In genomic region chr4:142414874-142415273, GRCm38 (mm10) we compare ENCODE assay signal across 22 mouse cellular contexts.
DNase-seq lines count a peak whose midpoint lies in the region; ATAC-seq and TF ChIP-seq lines count a peak whose summit lies in the region.
"Had no signal": no experiment of that assay in that cellular context is flagged by ENCODE, and none has a peak within 500 bp of the region (broad histone marks: within the 10 kb centered on the region; RNA-seq: fewer than 3 reads in every experiment).

No protein-coding gene starts in this region.

- intact Hi-C loops in heart, adult 2 months (cut with DNase I), result no loop called here

- no peak overlapping the region for H3K4me3 ChIP-seq in hindbrain, embryonic 14.5 days (replicated peaks; ENCODE audit: low read length)
- H3K4me3 ChIP-seq in hindbrain, embryonic 12.5 days, result no peak overlapping the region
- H3K4me3 ChIP-seq in midbrain, postnatal 0 days (ENCODE audit: low read depth, low read length), result no peak overlapping the region
- H3K4me3 ChIP-seq in midbrain, embryonic 10.5 days, result no peak overlapping the region
- no peak overlapping the region for H3K4me3 ChIP-seq in heart, adult 2 months
- H3K4me3 ChIP-seq: embryonic facial prominence, embryonic 15.5 days; forebrain, embryonic 10.5 days; heart, embryonic 12.5 days; intestine, embryonic 15.5 days; limb, embryonic 13.5 days had no signal

- peak; percentile 62 for TF ChIP-seq CTCF in midbrain, postnatal 0 days (IDR thresholded peaks at IDR 0.05)
- no peak for TF ChIP-seq CTCF in heart, adult 2 months (IDR thresholded peaks at IDR 0.05)

- peaks cover 19% of the 10 kb centered on the region for H3K4me1 ChIP-seq in hindbrain, embryonic 14.5 days (replicated peaks; ENCODE audit: control insufficient read depth, insufficient read depth, low read length)
- H3K4me1 ChIP-seq in hindbrain, embryonic 12.5 days, result peaks cover 18% of the 10 kb centered on the region
- peaks cover 7% of the 10 kb centered on the region; the same call in 1 of the 2 replicates for H3K4me1 ChIP-seq in midbrain, postnatal 0 days (ENCODE audit: insufficient read depth, low read length)
- H3K4me1 ChIP-seq in midbrain, embryonic 10.5 days, result peaks cover 11% of the 10 kb centered on the region; the same call in 1 of the 2 replicates
- H3K4me1 ChIP-seq in heart, adult 2 months (ENCODE audit: control insufficient read depth, insufficient read depth, low read length), result no peaks in the 10 kb centered on the region
- H3K4me1 ChIP-seq: heart, embryonic 12.5 days had no signal

- TF ChIP-seq EP300 in heart, adult 2 months (IDR thresholded peaks at IDR 0.05; ENCODE audit: insufficient read depth, low read depth, low read length), result no peak

- H3K9me3 ChIP-seq in hindbrain, embryonic 14.5 days (ENCODE audit: control insufficient read depth, low read length), result no peaks in the 10 kb centered on the region
- H3K9me3 ChIP-seq in hindbrain, embryonic 12.5 days (replicated peaks), result no peaks in the 10 kb centered on the region
- H3K9me3 ChIP-seq in midbrain, postnatal 0 days (ENCODE audit: low read length), result no peaks in the 10 kb centered on the region
- no peaks in the 10 kb centered on the region for H3K9me3 ChIP-seq in midbrain, embryonic 10.5 days (replicated peaks)
- H3K9me3 ChIP-seq: embryonic facial prominence, embryonic 15.5 days; forebrain, embryonic 10.5 days; heart, embryonic 12.5 days; intestine, embryonic 15.5 days; limb, embryonic 13.5 days had no signal

- no peaks in the 10 kb centered on the region for H3K79me2 ChIP-seq in heart, adult 2 months (replicated peaks; ENCODE audit: control insufficient read depth, insufficient read depth, low read length)

- H3K27ac ChIP-seq in hindbrain, embryonic 14.5 days, result no peak overlapping the region
- H3K27ac ChIP-seq in hindbrain, embryonic 12.5 days, result no peak overlapping the region
- H3K27ac ChIP-seq in midbrain, postnatal 0 days (ENCODE audit: low read depth, low read length), result no peak overlapping the region
- no peak overlapping the region for H3K27ac ChIP-seq in midbrain, embryonic 10.5 days (replicated peaks)
- H3K27ac ChIP-seq in heart, adult 2 months, result no peak overlapping the region
- H3K27ac ChIP-seq: embryonic facial prominence, embryonic 15.5 days; forebrain, embryonic 10.5 days; intestine, embryonic 15.5 days; limb, embryonic 13.5 days; liver, embryonic 14.5 days had no signal

- no peaks in the 10 kb centered on the region for H3K27me3 ChIP-seq in hindbrain, embryonic 14.5 days (ENCODE audit: control insufficient read depth, insufficient read depth, low read length)
- no peaks in the 10 kb centered on the region for H3K27me3 ChIP-seq in hindbrain, embryonic 12.5 days
- no peaks in the 10 kb centered on the region for H3K27me3 ChIP-seq in midbrain, postnatal 0 days (ENCODE audit: insufficient read depth, low read length)
- H3K27me3 ChIP-seq in midbrain, embryonic 10.5 days (ENCODE audit: low read depth, poor library complexity, severe bottlenecking), result no peaks in the 10 kb centered on the region
- H3K27me3 ChIP-seq in heart, adult 2 months (ENCODE audit: control insufficient read depth, insufficient read depth, low read length), result no peaks in the 10 kb centered on the region
- H3K27me3 ChIP-seq: CH12.LX; embryonic facial prominence, embryonic 15.5 days; heart, embryonic 12.5 days; intestine, embryonic 15.5 days; limb, embryonic 13.5 days had no signal

- no peak for TF ChIP-seq POLR2A in heart, adult 2 months (IDR thresholded peaks at IDR 0.05; ENCODE audit: insufficient read depth, low read depth, low read length)

- no peaks in the 10 kb centered on the region for H3K36me3 ChIP-seq in hindbrain, embryonic 14.5 days (replicated peaks; ENCODE audit: control insufficient read depth, insufficient read depth)
- no peaks in the 10 kb centered on the region for H3K36me3 ChIP-seq in hindbrain, embryonic 12.5 days
- no peaks in the 10 kb centered on the region for H3K36me3 ChIP-seq in midbrain, postnatal 0 days (ENCODE audit: insufficient read depth, low read length)
- peaks cover 4% of the 10 kb centered on the region; the same call in 1 of the 2 replicates for H3K36me3 ChIP-seq in midbrain, embryonic 10.5 days
- H3K36me3 ChIP-seq in heart, adult 2 months (ENCODE audit: control insufficient read depth, insufficient read depth, low read length), result no peaks in the 10 kb centered on the region
- H3K36me3 ChIP-seq: embryonic facial prominence, embryonic 15.5 days; forebrain, embryonic 10.5 days; heart, embryonic 12.5 days; intestine, embryonic 15.5 days; limb, embryonic 13.5 days had no signal

- ATAC-seq in hindbrain, embryonic 14.5 days (ENCODE audit: low FRiP score), result no peak
- ATAC-seq in hindbrain, embryonic 12.5 days (ENCODE audit: low FRiP score), result no peak
- ATAC-seq in midbrain, postnatal 0 days (ENCODE audit: low FRiP score), result no peak
- ATAC-seq: intestine, embryonic 15.5 days had no signal

- 73% methylated on average over 5 of the region's 5 CpGs for WGBS in hindbrain, embryonic 14.5 days
- 71% methylated on average over 5 of the region's 5 CpGs for WGBS in hindbrain, embryonic 12.5 days
- WGBS in midbrain, postnatal 0 days, result 73% methylated on average over 5 of the region's 5 CpGs
- WGBS in midbrain, embryonic 10.5 days, result 65% methylated on average over 5 of the region's 5 CpGs
- 76% methylated on average over 5 of the region's 5 CpGs for WGBS in heart, adult 2 months

- no peak overlapping the region for H3K4me2 ChIP-seq in hindbrain, embryonic 14.5 days (replicated peaks)
- H3K4me2 ChIP-seq in hindbrain, embryonic 12.5 days (replicated peaks), result no peak overlapping the region
- H3K4me2 ChIP-seq in midbrain, postnatal 0 days (ENCODE audit: low read depth, low read length, poor library complexity, severe bottlenecking), result no peak overlapping the region
- H3K4me2 ChIP-seq: embryonic facial prominence, embryonic 15.5 days; heart, embryonic 12.5 days; intestine, embryonic 15.5 days; limb, embryonic 13.5 days had no signal

- DNase-seq in adrenal gland, postnatal 14 days, result peak; percentile 36
- DNase-seq in adrenal gland, adult 8-10 months, result no peak
- peak; percentile 46 for DNase-seq in hindbrain, embryonic 14.5 days (ENCODE audit: low spot score)
- peak; percentile 56 for DNase-seq in midbrain, postnatal 0 days (ENCODE audit: low spot score)
- no peak for DNase-seq in midbrain, embryonic 10.5 days (ENCODE audit: low spot score)
- no peak for DNase-seq in testis, postnatal 14 days (ENCODE audit: low spot score)
- DNase-seq in heart, adult 2 months, result no peak
- DNase-seq: cerebellum, adult 18-20 months; cerebellum, postnatal 36 days; gastrocnemius, postnatal 36 days; heart, postnatal 36 days; kidney, postnatal 10 days; lung, postnatal 14 days; right cerebral cortex, postnatal 4 days had no signal

- H3K9ac ChIP-seq in hindbrain, embryonic 14.5 days, result no peak overlapping the region
- H3K9ac ChIP-seq in hindbrain, embryonic 12.5 days, result no peak overlapping the region
- no peak overlapping the region for H3K9ac ChIP-seq in midbrain, postnatal 0 days (replicated peaks; ENCODE audit: low read length, poor library complexity, severe bottlenecking)
- no peak overlapping the region for H3K9ac ChIP-seq in heart, adult 2 months (ENCODE audit: low read depth, low read length)
- H3K9ac ChIP-seq: embryonic facial prominence, embryonic 15.5 days; heart, embryonic 12.5 days; intestine, embryonic 15.5 days; limb, embryonic 13.5 days; liver, embryonic 14.5 days had no signal

Comparison
In these comparisons a context has a peak if more than half of its experiments do, and no peak if none do; other contexts are left out.
1. DNase-seq: peak in adrenal gland, postnatal 14 days (single experiment), hindbrain, embryonic 14.5 days (single experiment) and midbrain, postnatal 0 days (single experiment); none in adrenal gland, adult 8-10 months (single experiment), midbrain, embryonic 10.5 days (single experiment), testis, postnatal 14 days (single experiment) and heart, adult 2 months (0 of 2).